Mouse (Mus musculus) spleen, adult 2 months (tissue): ENCODE measurements around the gene Olfr372. TPM values are rescaled to one million over a fixed set of nuclear protein-coding genes. Genes with fewer than 3 reads are reported as not detected.
A peak's percentile ranks its signal among the peaks of the same experiment; 100 is the strongest.
"Not testable (repeated sequence)": the region's sequence is repeated elsewhere in the genome, so short reads cannot be mapped to it uniquely, and the experiment has no call there.

Source experiments
- DNase-seq, 2 experiments: peaks; one replicate each; pipeline versions ENCODE4 v3.0.0 to v3.0.0-alpha.2; 2012 to 2021; ENCODE audit warnings: low spot score in 2 of 2, low read depth in 1 of 2
- H3K27ac ChIP-seq: fragments of 200-500 bp; 2 replicates; pipeline ENCODE4 v1.5.1; 2012; ENCODE audit warnings: low read length, inconsistent platforms; ENCODE audit not compliant: insufficient read depth
- H3K27me3 ChIP-seq: fragments of 200-500 bp; 2 replicates; pipeline ENCODE4 v1.6.1; 2012; ENCODE audit warnings: mild to moderate bottlenecking, moderate library complexity, low read length, inconsistent platforms; ENCODE audit not compliant: control insufficient read depth, insufficient read depth
- H3K36me3 ChIP-seq: fragments of 200-500 bp; 2 replicates; pipeline ENCODE4 v1.6.1; 2012; ENCODE audit warnings: mild to moderate bottlenecking, low read length, inconsistent platforms; ENCODE audit not compliant: control insufficient read depth, insufficient read depth
- H3K4me1 ChIP-seq: fragments of 200-500 bp; 2 replicates; pipeline ENCODE4 v1.6.1; 2011; ENCODE audit warnings: inconsistent platforms; ENCODE audit not compliant: control insufficient read depth, insufficient read depth, insufficient read length
- H3K4me3 ChIP-seq: fragments of 200-500 bp; 2 replicates; pipeline ENCODE4 v1.5.1; 2011; ENCODE audit warnings: mild to moderate bottlenecking, inconsistent platforms; ENCODE audit not compliant: insufficient read depth, insufficient read length; ENCODE audit errors: extremely low read depth
- CTCF ChIP-seq: fragments of 200-500 bp; IDR thresholded peaks from 2 replicates; pipeline ENCODE4 v1.5.1; 2011; ENCODE audit warnings: mild to moderate bottlenecking, inconsistent platforms; ENCODE audit not compliant: insufficient read depth, insufficient read length, insufficient replicate concordance; ENCODE audit errors: extremely low read depth
- POLR2A ChIP-seq: fragments of 200-500 bp; IDR thresholded peaks from 2 replicates; pipeline ENCODE4 v1.6.1; 2011; ENCODE audit warnings: low read depth, low read length, inconsistent platforms
- WGBS: fragments of 180-500 bp; shearing (Covaris S2); methylation state at CpG from one replicate; pipeline ENCODE4 v1.1.7; 2018; 5-methylcytosine and 5-hydroxymethylcytosine counted together
- polyA plus RNA-seq: library from polyadenylated mRNA; depleted of rRNA; stranded (reverse); fragments of >200 nt; gene quantifications from 2 replicates; pipeline ENCODE4 v1.2.3, GENCODE M21; 2012

Olfr372 gene
- polyA plus RNA-seq, 1 experiment: 0.16 TPM

DNA sequence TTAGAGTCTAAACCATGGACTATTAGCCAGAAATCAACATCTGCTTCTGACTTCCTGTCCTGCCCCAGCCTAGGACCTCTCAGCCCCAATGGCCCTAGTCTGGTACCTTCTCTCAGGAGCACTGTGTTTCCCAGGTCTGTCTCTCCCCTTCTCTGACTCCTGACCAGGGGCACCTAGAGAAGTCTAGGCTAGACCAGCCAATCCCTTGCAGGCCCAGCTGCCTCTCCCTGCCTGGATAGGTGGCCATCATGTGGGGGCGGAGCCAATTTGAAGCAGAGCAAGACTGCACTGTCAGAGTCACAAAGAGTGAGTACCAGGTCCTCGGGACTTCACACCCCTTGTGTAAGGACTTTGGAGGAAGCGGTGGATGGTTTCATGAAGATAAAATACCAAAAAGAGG is 31.5 kb upstream of the Olfr372 start, which contains the start of gene Cyp4f18:
Cyp4f18 (minus strand) TSS at position 154 of the 400 bp plus-strand sequence.
- H3K4me3 ChIP-seq: peak within 1 kb of the TSS; percentile 52; the same call in 1 of the 2 replicates
- TF ChIP-seq CTCF: no peak
- TF ChIP-seq POLR2A: no peak; the same call in 1 of the 2 replicates
- WGBS: 63% methylated on average over 3 of the region's 3 CpGs

DNA sequence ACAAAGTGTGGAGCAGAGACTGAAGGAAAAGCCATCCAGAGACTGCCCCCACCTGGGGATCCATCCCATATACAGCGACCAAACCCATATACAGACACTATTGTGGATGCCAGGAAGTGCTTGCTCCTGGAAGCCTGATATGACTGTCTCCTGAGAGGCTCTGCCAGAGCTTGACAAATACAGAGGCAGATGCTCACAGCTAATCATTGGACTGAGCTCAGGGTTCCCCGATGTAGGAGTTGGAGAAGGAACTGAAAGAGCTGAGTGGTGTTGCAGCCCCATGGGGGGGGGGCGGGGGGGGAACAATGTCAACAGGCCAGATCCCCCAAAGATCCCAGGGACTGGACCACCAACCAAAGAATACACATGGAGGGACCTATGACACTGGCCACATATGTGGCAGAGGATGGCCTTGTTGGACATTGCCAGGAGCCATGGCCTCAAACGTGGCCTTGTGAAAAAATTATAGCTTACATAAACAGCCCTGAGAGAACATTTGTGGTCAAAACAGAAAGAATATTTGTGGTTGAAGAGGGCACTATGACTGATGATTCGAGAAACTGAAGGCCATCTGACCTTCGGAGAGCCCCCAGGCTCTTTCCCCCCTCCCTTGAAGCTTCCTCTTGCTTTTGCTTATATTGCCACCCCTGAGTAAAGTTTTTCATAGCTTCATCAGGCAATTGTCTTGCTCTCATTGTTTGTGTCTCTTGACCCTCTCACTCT is 27.4 kb upstream of the Olfr372 start:
- Histone ChIP-seq H3K4me1 (peaks cover 39% of the 10 kb centered on the region; the same call in 1 of the 2 replicates), H3K27ac (peak overlapping the region; percentile 67)
- H3K4me3 ChIP-seq, H3K36me3 ChIP-seq, H3K27me3 ChIP-seq: not testable (repeated sequence)
- DNase-seq: peak in 1 of 2 experiments; percentile 37
- WGBS: 40% methylated on average over 6 of the region's 6 CpGs

More for the DNA sequence above, 31.5 kb upstream of the Olfr372 start, which contains the start of gene Cyp4f18:
- DNase-seq: peak in 1 of 2 experiments; percentile 78
- H3K27me3 ChIP-seq: no peaks in the 10 kb centered on the region
- H3K27ac ChIP-seq: peak within 1 kb of the TSS; percentile 82
- peaks cover 26% of the 10 kb centered on the region; the same call in 1 of the 2 replicates for H3K4me1 ChIP-seq
- H3K36me3 ChIP-seq: no peaks in the 10 kb centered on the region

DNA sequence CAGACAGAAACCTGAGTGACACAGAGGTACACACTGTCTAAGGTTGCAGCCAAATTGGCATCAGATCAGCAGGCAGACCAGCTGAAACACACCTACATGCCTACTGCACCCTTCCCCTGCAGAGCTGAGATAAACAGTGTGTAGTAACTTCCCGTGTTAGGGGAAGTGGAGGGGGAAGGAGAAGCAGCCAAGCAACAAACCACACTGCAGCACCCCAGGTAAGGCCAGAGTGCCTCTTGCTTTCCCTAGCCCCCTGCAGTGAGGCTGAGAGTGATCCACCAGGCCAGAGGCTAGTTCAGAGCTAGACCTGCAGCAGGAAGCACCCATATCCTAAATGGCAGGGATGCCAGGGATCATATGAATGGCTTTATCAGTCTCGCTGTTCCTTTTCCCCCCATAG is 23.7 kb upstream of the Olfr372 start:
- Histone ChIP-seq H3K27ac (peak overlapping the region; percentile 59), H3K4me1 (peaks cover 27% of the 10 kb centered on the region; the same call in 1 of the 2 replicates)
- DNase-seq: peak in 1 of 2 experiments; percentile 76
- H3K4me3 ChIP-seq, H3K27me3 ChIP-seq, H3K36me3 ChIP-seq: not testable (repeated sequence)
- WGBS: 25% methylated on average over 2 of the region's 2 CpGs

DNA sequence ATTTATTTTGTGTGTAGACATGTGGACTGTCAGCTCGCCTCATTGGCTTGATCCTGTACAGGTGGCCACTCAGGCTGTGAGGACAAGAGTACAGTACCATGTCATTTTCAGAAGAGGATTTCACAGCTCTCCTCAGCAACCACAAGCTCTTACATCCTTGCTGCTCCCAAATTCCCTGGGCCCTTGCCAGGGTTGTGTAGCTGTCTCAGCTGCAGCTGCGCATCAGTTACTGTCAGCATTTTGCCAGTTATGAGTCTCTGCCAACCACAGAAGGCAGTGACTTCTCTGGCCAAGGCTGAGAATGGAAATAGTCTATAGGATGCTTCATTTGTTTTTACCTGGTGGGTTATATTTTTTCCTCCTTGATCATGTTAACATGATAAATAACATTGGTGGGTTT is 22.9 kb upstream of the Olfr372 start:
- TF ChIP-seq CTCF: no peak
- TF ChIP-seq POLR2A: no peak
- WGBS: 59% methylated on average over 2 of the region's 2 CpGs
- peak overlapping the region; percentile 31 for H3K27ac ChIP-seq
- no peak for DNase-seq
- H3K4me1 ChIP-seq: peaks cover 27% of the 10 kb centered on the region; the same call in 1 of the 2 replicates
- no peaks in the 10 kb centered on the region for H3K36me3 ChIP-seq
- H3K27me3 ChIP-seq: no peaks in the 10 kb centered on the region
- no peak overlapping the region for H3K4me3 ChIP-seq

DNA sequence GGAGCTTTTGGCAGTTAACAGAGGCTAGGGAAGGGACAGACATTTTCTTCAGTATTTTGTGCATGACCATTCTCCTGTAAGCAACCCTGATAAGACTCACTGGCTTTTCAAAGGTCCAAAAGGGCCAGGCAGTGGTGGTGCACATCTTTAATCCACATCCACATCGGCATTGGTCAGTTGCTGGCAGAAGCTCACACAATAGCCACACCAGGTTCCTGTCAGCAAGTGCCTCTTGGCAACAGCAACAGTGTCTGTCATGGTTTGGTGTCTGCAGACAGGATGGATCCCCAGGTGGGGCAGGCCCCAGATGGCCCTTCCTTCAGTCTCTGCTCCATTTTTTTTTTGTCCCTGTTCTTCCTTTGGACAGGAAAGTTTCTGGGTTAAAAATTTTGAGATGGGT is 22.0 kb upstream of the Olfr372 start:
- not testable (repeated sequence) for H3K4me3 ChIP-seq, H3K36me3 ChIP-seq, H3K27me3 ChIP-seq, H3K27ac ChIP-seq, DNase-seq
- 77% methylated on average over 1 of the region's 1 CpGs for WGBS
- H3K4me1 ChIP-seq: peaks cover 27% of the 10 kb centered on the region; the same call in 1 of the 2 replicates

DNA sequence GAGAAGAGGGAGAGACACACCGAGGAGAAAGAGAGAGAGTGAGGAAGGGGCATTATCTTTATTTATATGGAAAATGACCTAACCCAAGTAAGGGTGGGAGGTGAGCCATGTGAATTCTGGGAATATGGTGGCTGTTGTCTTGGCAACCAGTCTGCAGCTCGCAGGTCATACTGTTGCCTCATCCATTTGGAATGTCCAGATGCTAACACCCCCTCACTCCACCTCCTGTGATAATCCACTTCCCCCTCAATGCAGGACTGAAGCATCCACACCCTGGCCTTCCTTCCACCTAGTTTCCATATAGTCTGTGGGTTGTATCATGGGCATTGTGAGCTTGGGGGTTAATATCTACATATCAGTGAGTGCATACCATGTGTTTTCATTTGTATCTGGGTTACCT is 21.2 kb upstream of the Olfr372 start:
- Histone ChIP-seq H3K4me1 (peaks cover 23% of the 10 kb centered on the region; the same call in 1 of the 2 replicates), H3K4me3 (no peak overlapping the region), H3K36me3 (no peaks in the 10 kb centered on the region), H3K27ac (no peak overlapping the region), H3K27me3 (no peaks in the 10 kb centered on the region)
- TF ChIP-seq POLR2A (no peak), CTCF (no peak)
- no peak for DNase-seq
- WGBS: 86% methylated on average over 2 of the region's 2 CpGs

DNA sequence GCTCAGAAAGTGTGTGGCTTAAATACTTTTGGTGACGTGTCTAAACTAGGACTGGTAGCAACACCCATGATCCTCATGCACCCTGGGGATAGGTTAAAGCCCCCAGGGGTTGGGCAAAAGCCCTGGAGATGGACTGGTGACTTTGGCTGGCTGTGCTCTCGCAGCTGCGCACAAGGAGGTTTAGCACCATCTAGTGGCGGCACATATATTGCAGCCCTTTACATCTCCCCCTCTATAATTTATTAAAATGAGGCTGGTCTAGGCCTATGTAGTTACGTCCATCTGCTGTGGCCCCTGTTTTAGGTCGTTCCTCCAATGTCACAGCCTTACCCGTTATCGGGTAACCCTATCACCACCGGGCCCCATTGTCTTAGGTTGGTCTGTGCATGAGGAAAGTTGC is 16.1 kb upstream of the Olfr372 start:
- DNase-seq: peak in 1 of 2 experiments; percentile 38
- H3K27ac ChIP-seq, H3K4me3 ChIP-seq, H3K36me3 ChIP-seq, H3K4me1 ChIP-seq, H3K27me3 ChIP-seq: not testable (repeated sequence)
- 1% methylated on average over 4 of the region's 9 CpGs for WGBS

DNA sequence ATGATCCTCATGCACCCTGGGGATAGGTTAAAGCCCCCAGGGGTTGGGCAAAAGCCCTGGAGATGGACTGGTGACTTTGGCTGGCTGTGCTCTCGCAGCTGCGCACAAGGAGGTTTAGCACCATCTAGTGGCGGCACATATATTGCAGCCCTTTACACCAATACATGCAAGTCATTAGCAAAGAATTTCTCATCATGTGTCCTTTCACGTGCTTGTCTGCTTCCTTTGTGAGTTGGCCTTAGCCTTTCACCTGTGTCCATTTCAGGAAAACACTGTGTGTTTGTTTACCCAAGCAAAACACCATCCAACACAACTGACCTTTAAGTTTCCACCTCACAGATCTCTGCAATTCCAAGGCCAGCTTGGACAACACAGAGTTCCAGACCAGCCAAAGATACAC is 8.1 kb upstream of the Olfr372 start:
- H3K4me3 ChIP-seq, H3K27me3 ChIP-seq, H3K27ac ChIP-seq, H3K36me3 ChIP-seq, H3K4me1 ChIP-seq: not testable (repeated sequence)
- WGBS: 9% methylated on average over 4 of the region's 4 CpGs
- DNase-seq: peak in 1 of 2 experiments; percentile 64
